Mouse (Mus musculus) stomach, postnatal 0 days (tissue): ENCODE results near the gene Klhl7.

Source experiments
- CTCF ChIP-seq: IDR thresholded peaks from 2 replicates; pipeline ENCODE4 v1.5.1; 2016; ENCODE audit warnings: antibody characterized with exemption, low read depth, mild to moderate bottlenecking, moderate library complexity
- EP300 ChIP-seq: optimal IDR thresholded peaks from 2 replicates; pipeline ENCODE3; 2016; ENCODE audit warnings: antibody characterized with exemption

- no peak for TF ChIP-seq CTCF
- no peak for TF ChIP-seq EP300
Measured at GRCm38 (mm10) chr5:24107071-24107739, 6.8 kb downstream of the Klhl7 start.
